Mouse (Mus musculus) common myeloid progenitor, adult 5-6 weeks (primary cell): ENCODE measurements around the gene Zfp148. TPM values are rescaled to one million over a fixed set of nuclear protein-coding genes. Genes with fewer than 3 reads are reported as not detected.

Experiments
- ATAC-seq: replicated peaks from 2 replicates; pipeline ENCODE4 v1.8.0; 2016; ENCODE audit warnings: low read depth, mild to moderate bottlenecking, moderate TSS enrichment, inconsistent platforms; ENCODE audit not compliant: poor library complexity, severe bottlenecking
- total RNA-seq: library from RNA; stranded (forward); fragments of 200-1000, 187-1606 nt; gene quantifications from 2 replicates; pipeline ENCODE4 v1.2.3, GENCODE M21; 2017

Zfp148 gene
- total RNA-seq = 36.2 and 36.4 TPM in 2 replicates

DNA sequence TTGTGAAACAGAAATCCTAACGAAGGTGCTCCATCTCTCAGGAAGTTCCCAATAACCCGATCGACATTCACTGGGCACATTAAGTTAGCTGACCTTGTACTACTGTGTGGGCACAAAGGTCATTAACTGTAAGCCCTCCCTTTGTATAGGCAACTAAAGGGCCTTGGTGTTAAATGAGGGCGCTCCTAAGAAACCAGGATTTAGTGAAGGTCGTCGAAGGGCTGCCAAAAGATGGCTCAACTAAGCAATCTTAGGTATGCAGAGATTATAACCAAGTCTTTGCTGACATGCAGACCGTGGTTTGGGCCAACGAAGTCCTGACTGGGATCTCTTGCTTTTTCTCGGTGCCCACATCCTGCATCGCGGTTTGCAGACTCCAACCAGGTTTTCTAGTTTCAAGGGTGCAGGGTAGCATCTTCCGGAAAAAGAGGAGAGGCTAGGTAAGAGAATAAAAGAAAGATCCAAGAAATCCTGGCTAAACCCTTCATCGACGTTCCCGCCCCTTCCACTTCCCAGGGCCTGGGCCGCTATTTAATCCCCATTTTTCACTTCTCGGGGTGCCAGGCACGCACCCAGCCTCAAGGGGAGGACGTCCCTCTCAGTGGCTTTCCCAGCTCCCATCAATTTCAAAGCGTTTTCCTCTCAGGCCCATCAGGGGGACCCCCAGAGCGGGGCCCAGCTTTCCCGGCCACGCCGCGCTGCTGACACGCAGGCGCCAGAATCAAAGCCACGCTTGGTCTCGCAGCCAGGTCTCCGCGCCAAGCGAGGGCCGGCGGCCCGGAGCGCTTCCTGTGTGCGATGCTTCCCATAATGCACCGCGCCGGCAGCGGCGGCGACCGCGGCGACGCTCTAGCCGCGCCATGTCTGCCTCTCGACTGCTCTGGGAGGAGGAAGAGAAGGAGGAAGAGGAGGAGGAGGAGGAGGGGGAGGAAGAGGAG is at the start of gene Zfp148:
Zfp148 (plus strand) TSS at position 893 of the 938 bp plus-strand sequence.
- peak; percentile 86 for ATAC-seq

DNA sequence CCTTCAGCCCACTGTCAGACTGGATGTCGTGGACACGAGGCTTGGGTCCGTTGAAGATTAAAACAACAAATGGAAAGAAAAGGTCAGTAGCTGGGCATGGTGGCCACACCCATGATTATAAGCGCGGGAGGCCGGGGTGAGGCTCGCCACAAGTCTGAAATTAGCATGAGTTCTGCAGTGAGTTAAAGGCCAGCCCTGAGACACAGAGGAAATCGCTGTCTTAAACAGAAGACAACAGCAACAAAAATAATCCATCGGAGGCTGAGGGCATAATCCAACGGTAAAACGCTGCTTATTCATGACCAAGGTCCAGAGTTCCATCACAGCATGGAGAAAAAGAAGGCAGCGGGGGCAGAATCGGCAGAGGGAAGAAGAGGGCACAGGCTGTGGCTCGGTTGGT is 47.6 kb upstream of the Zfp148 start:
- no peak for ATAC-seq

GRCm38 (mm10) chr16:33337177-33337576 is 43.5 kb upstream of the Zfp148 start:
- peak; percentile 58 for ATAC-seq

DNA sequence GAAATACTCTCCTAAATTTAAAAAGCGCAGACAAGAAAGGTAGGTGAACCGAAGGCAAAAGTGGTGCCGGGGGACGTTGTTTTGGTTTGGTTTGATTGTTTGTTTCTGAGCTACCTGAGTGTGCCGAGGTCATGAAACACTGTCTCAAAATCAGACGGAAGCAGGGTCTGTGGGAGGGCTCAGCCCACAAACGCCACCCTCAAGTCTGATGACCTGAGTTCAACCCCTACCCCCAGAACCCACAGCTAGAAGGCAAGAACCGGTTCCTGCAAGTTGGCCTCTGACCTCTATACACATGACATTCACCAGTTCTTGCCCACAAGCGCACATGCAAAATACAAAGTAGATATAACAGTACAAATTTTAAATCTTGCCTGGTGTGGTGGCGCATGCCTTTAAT is 43.0 kb upstream of the Zfp148 start:
- ATAC-seq = no peak

- no peak for ATAC-seq
Measured at GRCm38 (mm10) chr16:33338492-33338891, 42.1 kb upstream of the Zfp148 start.

GRCm38 (mm10) chr16:33339476-33339875 is 41.2 kb upstream of the Zfp148 start:
- no peak for ATAC-seq

GRCm38 (mm10) chr16:33342356-33342755 is 38.3 kb upstream of the Zfp148 start:
- ATAC-seq = no peak

GRCm38 (mm10) chr16:33343106-33343505 is 37.5 kb upstream of the Zfp148 start:
- no peak for ATAC-seq

DNA sequence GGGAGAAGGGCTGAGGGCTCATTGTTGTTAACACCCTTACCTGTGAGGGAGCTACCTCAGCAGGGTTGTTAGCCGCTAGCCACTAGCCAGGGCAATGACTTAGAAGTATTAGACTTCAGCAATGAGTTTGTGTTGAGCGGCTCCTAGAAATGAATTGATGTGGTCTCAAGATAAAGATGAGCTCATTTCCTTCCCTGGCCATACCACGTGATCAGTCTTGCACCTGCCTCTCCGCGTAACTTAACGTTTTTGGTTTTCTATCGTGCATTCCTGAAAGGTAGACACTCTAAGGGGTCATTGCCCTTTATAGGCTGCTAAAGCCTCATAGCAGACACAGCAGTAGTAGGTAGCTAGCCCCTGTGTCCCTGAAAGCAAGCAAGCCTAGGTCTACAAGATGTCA is 37.0 kb upstream of the Zfp148 start:
- ATAC-seq = peak; percentile 54; the same call in 1 of the 2 replicates

DNA sequence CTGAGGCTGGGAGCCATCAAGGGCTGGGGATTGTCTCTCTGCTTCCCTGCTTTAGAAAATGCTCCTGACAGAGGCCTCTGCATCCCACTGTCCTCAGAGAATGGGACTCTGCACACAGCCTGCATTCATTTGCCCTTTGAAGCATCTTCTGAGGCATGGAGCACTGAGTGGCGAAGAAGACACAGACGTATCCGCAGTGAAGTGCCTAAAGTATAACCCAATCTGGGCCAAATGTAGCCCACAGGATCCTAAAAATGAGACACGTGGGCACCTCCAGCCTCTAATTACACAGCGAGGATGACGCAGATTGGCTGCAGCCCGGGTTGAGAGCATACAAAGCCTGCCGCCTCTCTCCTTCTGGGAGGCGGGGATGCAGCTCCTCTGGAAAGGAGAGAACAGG is 36.3 kb upstream of the Zfp148 start:
- no peak for ATAC-seq

- 0 out of 2 replicates have a peak, but pooled peaks have one; percentile 18 for ATAC-seq
Measured at GRCm38 (mm10) chr16:33344875-33345274, 35.8 kb upstream of the Zfp148 start.

DNA sequence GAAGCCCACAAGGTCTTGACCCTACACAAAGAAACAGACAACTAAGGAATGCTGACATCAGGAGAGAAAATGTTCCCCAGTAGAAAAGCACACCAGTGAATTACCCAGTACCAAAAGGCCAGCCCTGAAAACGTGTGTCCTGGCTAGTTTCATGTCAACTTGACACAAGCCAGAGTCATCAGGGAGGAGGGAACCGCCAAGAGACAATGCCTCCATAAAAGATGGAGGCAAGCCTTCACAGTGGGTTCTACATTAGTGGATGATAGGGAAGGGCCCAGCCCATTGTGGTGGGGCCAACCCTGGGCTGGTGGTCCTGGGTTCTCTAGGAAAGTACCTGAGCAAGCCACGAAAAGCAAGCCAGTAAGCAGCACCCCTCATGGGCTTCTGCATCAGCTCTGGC is 34.3 kb upstream of the Zfp148 start:
- no peak for ATAC-seq

GRCm38 (mm10) chr16:33347134-33347533 is 33.5 kb upstream of the Zfp148 start:
- no peak for ATAC-seq

DNA sequence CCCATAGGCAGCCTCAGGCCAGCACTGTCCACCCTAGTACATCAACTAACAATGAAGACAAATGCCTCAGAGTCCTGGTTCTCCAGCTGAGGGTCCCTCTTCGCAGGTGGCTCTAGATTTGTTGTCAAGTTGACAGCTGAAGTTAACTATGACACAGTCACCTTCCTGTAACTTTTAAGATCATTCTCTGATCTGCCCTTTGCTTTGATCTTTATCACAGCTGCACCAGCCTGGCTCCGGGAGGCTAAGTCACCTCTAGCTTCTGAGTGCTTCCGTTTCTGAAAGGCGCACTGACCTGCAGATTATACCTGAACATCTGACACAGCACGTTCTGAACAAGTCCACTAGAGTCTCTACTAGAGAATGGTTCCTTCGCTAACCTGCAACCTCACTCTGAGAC is 22.8 kb upstream of the Zfp148 start:
- ATAC-seq = no peak

- no peak for ATAC-seq
Measured at GRCm38 (mm10) chr16:33365772-33366171, 14.9 kb upstream of the Zfp148 start.

DNA sequence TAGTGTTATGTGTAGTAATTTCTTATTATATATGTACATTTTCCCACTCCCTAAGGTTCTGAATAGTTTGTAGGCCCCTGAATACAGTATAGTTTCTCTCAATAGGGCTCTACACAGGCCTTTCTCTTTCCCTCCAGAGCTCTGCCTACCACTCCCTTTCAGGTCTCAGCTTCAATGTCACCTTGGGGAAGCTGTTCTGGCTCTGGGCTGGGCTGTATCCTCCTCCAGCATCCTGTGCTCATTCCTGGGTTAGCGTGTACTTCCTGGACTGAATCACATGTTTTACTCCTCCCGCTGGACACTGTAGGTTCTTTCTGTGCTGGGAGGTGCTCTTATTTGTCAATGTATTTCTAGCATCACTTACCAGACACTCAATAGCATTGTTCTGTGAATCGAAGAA is 12.0 kb upstream of the Zfp148 start:
- no peak for ATAC-seq

- ATAC-seq = no peak
Measured at GRCm38 (mm10) chr16:33370836-33371235, 9.8 kb upstream of the Zfp148 start.

DNA sequence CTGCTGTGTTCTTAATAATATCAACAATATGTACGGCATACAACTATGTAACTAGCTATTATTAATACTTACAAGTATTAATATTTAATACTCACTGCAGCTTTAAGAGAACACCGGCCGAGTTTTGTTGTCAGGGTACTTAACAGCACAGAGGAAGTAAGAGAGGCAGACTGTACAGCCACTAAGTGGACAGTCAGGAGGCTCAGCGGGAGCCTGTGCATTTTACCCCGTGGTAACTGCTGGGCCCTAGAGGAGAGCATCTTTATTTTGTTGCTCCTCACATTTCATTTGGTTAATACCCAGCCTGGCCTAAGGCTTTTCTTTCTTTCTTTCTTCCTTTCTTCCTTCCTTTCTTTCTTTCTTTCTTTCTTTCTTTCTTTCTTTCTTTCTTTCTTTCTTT is 8.0 kb upstream of the Zfp148 start:
- no peak for ATAC-seq

DNA sequence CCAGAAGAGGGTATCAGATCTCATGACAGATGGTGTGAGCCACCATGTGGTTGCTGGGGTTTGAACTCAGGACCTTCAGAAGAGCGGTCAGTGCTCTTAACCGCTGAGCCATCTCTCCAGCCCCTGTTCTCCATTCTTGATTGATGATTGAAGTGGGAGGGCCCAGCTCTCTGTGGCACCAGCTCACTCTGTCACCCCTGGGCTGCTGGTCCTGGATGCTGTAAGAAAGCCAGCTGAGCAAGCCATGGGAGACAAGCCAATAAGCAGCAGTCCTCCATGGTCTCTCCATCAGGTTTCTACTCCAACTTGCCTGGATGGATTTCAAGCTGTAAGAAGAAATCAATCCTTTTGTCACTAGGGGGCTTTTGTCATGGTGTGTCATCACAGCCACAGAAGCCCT is 7.3 kb upstream of the Zfp148 start:
- no peak for ATAC-seq

GRCm38 (mm10) chr16:33376266-33376665 is 4.4 kb upstream of the Zfp148 start:
- no peak for ATAC-seq

GRCm38 (mm10) chr16:33379219-33379943 is 1.3 kb upstream of the Zfp148 start:
- ATAC-seq = no peak
